Mouse (Mus musculus): ENCODE measurements around the gene Epha7. TPM values are rescaled to one million over a fixed set of nuclear protein-coding genes. Genes with fewer than 3 reads are reported as not detected.

Epha7 gene
- polyA plus RNA-seq, 1 experiment from 2014 or later, result 45.0 TPM

DNA sequence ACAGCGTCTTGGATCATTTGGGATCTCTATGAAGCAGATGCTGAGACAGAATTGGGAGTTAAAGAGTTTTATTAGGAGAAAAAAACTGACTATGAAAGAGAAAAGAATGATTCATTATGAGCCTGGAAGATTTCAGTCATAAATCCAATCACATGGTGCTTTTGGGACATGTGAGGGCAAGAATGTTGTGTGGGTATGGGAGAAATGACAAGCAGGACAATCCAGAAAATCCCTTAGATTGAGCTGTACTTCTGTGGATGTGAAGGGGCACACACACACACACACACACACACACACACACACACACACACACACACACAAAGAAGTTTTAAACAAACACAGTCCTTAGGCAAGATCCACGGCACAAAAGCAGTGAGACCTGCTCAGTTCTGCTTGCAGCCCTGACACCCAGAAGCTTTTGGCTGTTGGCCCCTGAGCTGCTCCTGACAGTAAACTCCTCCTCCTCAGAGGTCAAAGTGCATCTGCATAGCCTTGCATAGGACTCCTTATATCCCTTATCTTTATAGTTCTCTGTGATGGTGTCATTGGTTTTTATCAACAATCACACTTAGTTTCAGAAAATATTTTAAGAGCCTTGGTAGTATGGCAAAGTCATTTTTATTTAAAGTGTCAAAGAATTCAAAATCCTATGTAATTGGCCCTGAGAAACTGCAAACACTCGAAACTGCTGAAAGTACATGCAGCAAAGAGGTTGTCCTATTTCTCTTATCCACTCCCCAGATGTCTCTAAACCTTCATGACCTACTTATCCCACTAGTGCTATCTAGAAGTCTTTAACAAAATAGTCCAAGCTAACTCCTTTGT is 185.7 kb downstream of the Epha7 start:
- Histone ChIP-seq H3K9me3 (ENCODE audit: control insufficient read depth, low read length) (no peaks in the 10 kb centered on the region), H3K4me3 (ENCODE audit: low read length) (no peak overlapping the region), H3K9ac (ENCODE audit: low read length) (no peak overlapping the region), H3K36me3 (ENCODE audit: control insufficient read depth, insufficient read depth, low read length) (no peaks in the 10 kb centered on the region), H3K27ac (ENCODE audit: low read length) (no peak overlapping the region), H3K27me3 (ENCODE audit: control insufficient read depth, insufficient read depth, low read depth, low read length) (no peaks in the 10 kb centered on the region), H3K4me1 (replicated peaks; ENCODE audit: control insufficient read depth, insufficient read depth, low read length) (peaks cover 2% of the 10 kb centered on the region; the same call in 1 of the 2 replicates), H3K4me2 (ENCODE audit: low read depth, low read length) (no peak overlapping the region)
- 34% methylated on average over 3 of the region's 3 CpGs for WGBS
- ATAC-seq (ENCODE audit: low read depth), result no peak

DNA sequence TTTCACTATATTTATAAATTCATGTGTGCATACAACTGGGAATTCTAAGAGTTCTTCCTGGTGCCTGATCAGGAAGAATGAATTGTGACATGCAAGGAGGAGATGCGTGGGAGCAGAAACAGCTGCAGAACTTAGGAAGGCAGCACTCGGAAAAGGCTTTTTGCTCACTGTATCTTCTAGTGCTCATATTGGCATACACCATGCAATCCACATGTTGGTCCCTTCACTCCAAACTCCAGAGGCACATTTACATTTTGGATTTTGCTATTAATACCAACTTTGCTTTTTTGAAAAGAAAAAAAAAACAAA is 186.3 kb downstream of the Epha7 start:
- Histone ChIP-seq H3K9me3 (ENCODE audit: control insufficient read depth, low read length) (no peaks in the 10 kb centered on the region), H3K27ac (ENCODE audit: low read length) (no peak overlapping the region), H3K27me3 (ENCODE audit: control insufficient read depth, insufficient read depth, low read depth, low read length) (no peaks in the 10 kb centered on the region), H3K4me1 (replicated peaks; ENCODE audit: control insufficient read depth, insufficient read depth, low read length) (peaks cover 2% of the 10 kb centered on the region; the same call in 1 of the 2 replicates), H3K4me3 (ENCODE audit: low read length) (no peak overlapping the region), H3K36me3 (ENCODE audit: control insufficient read depth, insufficient read depth, low read length) (no peaks in the 10 kb centered on the region), H3K9ac (ENCODE audit: low read length) (no peak overlapping the region), H3K4me2 (ENCODE audit: low read depth, low read length) (no peak overlapping the region)
- no peak for ATAC-seq (ENCODE audit: low read depth)
- 36% methylated on average over 2 of the region's 2 CpGs for WGBS

DNA sequence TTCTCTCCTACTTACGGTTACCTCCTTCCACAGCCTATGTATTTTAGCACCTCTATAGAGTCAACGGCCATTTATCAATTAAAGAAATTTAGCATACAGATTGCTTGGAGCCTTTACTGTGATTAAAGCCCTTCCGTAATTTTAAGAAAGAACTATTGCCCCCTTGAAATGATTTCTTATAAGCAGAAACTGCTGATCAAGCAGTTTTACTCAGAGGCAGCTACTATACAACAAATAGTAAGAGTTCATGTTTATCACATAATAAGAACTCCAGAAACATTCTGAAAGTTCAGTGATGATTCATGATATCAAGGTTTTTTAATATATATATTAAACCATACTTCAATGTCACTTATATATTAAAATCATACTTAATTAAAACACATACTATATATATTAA is 197.4 kb downstream of the Epha7 start:
- WGBS, result 93% methylated on average over 3 of the region's 3 CpGs
- no peak overlapping the region for H3K27ac ChIP-seq (ENCODE audit: low read length)
- H3K9ac ChIP-seq (ENCODE audit: low read length), result no peak overlapping the region
- no peak overlapping the region for H3K4me2 ChIP-seq (ENCODE audit: low read depth, low read length)
- no peak for ATAC-seq (ENCODE audit: low read depth)
- no peaks in the 10 kb centered on the region for H3K4me1 ChIP-seq (replicated peaks; ENCODE audit: control insufficient read depth, insufficient read depth, low read length)
- H3K9me3 ChIP-seq (ENCODE audit: control insufficient read depth, low read length), result no peaks in the 10 kb centered on the region
- H3K36me3 ChIP-seq (ENCODE audit: control insufficient read depth, insufficient read depth, low read length), result no peaks in the 10 kb centered on the region
- no peak overlapping the region for H3K4me3 ChIP-seq (ENCODE audit: low read length)
- no peaks in the 10 kb centered on the region for H3K27me3 ChIP-seq (ENCODE audit: control insufficient read depth, insufficient read depth, low read depth, low read length)

Measured in lung, embryonic 16.5 days (tissue).